Mouse (Mus musculus) neural tube, embryonic 12.5 days (tissue): ENCODE measurements around the gene Drd5. TPM values are rescaled to one million over a fixed set of nuclear protein-coding genes. Genes with fewer than 3 reads are reported as not detected.

Source experiments
- ATAC-seq: fragments of 200-750 bp; cut with Nextera tagmentation; 2 replicates; pipeline ENCODE4 v1.8.0; 2017; ENCODE audit warnings: low read depth, mild to moderate bottlenecking, moderate TSS enrichment, moderate library complexity; ENCODE audit not compliant: low FRiP score
- H3K27ac ChIP-seq: fragments of 300-500 bp; sonication (generic); 2 replicates; pipeline ENCODE4 v1.5.1; 2016
- H3K27me3 ChIP-seq: fragments of 300-500 bp; sonication (generic); replicated peaks from 2 replicates; pipeline ENCODE4 v1.6.1; 2016; ENCODE audit warnings: mild to moderate bottlenecking
- H3K36me3 ChIP-seq: fragments of 300-500 bp; sonication (generic); 2 replicates; pipeline ENCODE4 v1.6.1; 2016; ENCODE audit warnings: mild to moderate bottlenecking
- H3K4me1 ChIP-seq: fragments of 300-500 bp; sonication (generic); 2 replicates; pipeline ENCODE4 v1.6.1; 2016
- H3K4me2 ChIP-seq: fragments of 300-500 bp; sonication (generic); replicated peaks from 2 replicates; pipeline ENCODE4 v1.6.1; 2016; ENCODE audit warnings: mild to moderate bottlenecking
- H3K4me3 ChIP-seq: fragments of 300-500 bp; sonication (generic); 2 replicates; pipeline ENCODE4 v1.5.1; 2016
- H3K9ac ChIP-seq: fragments of 300-500 bp; sonication (generic); 2 replicates; pipeline ENCODE4 v1.6.1; 2016; ENCODE audit warnings: mild to moderate bottlenecking
- H3K9me3 ChIP-seq: fragments of 300-500 bp; sonication (generic); 2 replicates; pipeline ENCODE4 v1.6.1; 2016; ENCODE audit warnings: mild to moderate bottlenecking
- WGBS: fragments of 180-500 bp; shearing (Covaris S2); methylation state at CpG from one replicate; pipeline ENCODE4 v1.1.7; 2016; 5-methylcytosine and 5-hydroxymethylcytosine counted together
- polyA plus RNA-seq: library from polyadenylated mRNA; unstranded; fragments of >200 nt; fragmentation: Nextera tagmentation; extraction: Ambion mirVana; gene quantifications from 2 replicates; pipeline ENCODE4 v1.2.1, GENCODE M21; 2016

Gene Drd5
- polyA plus RNA-seq, result not detected in 2 replicates

GRCm38 (mm10) chr5:38318966-38319786 lies at the start of gene Drd5:
TSS of gene Drd5 (plus strand) at chr5:38319367.
- peaks cover 9% of the 10 kb centered on the region for H3K4me1 ChIP-seq
- peaks cover 37% of the 10 kb centered on the region for H3K27me3 ChIP-seq
- ATAC-seq, result peak; percentile 53
- WGBS, result 2% methylated on average over 67 of the region's 67 CpGs
- H3K4me3 ChIP-seq, result peak within 1 kb of the TSS; percentile 39
- no peaks in the 10 kb centered on the region for H3K36me3 ChIP-seq
- no peaks in the 10 kb centered on the region for H3K9me3 ChIP-seq
- H3K9ac ChIP-seq, result 0 out of 2 replicates have a peak within 1 kb of the TSS, but pooled peaks have one; percentile 21
- H3K27ac ChIP-seq, result no peak within 1 kb of the TSS
- peak within 1 kb of the TSS; percentile 82 for H3K4me2 ChIP-seq

DNA sequence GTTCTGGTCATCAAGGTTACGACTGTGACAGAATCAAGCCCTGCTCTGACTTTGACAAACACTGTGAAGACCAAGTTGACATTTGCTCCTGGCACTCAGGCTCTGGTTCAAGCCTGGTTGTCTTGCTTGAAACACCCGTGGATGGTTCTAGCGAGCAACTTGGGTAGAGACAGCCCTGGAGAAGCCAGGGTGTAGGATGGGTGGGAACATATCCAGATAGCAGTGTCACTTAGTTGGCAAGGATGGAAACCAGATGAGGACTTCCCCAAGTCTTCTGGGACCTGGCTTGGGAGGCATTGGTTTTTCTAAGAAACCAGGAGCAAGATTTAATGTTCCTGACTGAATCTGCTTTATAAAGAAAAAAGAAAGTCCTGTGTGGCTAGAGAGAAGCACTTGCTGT lies 48.2 kb upstream of the Drd5 start:
- H3K9ac ChIP-seq, result no peak overlapping the region
- 96% methylated on average over 3 of the region's 3 CpGs for WGBS
- ATAC-seq, result no peak

GRCm38 (mm10) chr5:38273831-38274230 lies 45.3 kb upstream of the Drd5 start:
- Histone ChIP-seq H3K27me3 (peaks cover 52% of the 10 kb centered on the region), H3K27ac (no peak overlapping the region), H3K9me3 (no peaks in the 10 kb centered on the region), H3K4me3 (no peak overlapping the region), H3K36me3 (peaks cover 19% of the 10 kb centered on the region), H3K4me2 (no peak overlapping the region), H3K4me1 (peaks cover 19% of the 10 kb centered on the region), H3K9ac (no peak overlapping the region)
- no peak for ATAC-seq
- WGBS, result 89% methylated on average over 4 of the region's 4 CpGs

More for the DNA sequence above, 48.2 kb upstream of the Drd5 start:
- H3K27ac ChIP-seq, result no peak overlapping the region
- H3K4me2 ChIP-seq, result no peak overlapping the region
- H3K9me3 ChIP-seq, result no peaks in the 10 kb centered on the region
- peaks cover 2% of the 10 kb centered on the region; the same call in 1 of the 2 replicates for H3K4me1 ChIP-seq
- H3K36me3 ChIP-seq, result peaks cover 42% of the 10 kb centered on the region
- peaks cover 25% of the 10 kb centered on the region for H3K27me3 ChIP-seq
- H3K4me3 ChIP-seq, result no peak overlapping the region

- H3K27me3 ChIP-seq, result peaks cover 70% of the 10 kb centered on the region
- no peak within 1 kb of the TSS for H3K27ac ChIP-seq
- H3K9ac ChIP-seq, result no peak within 1 kb of the TSS
- no peaks in the 10 kb centered on the region for H3K9me3 ChIP-seq
- peaks cover 19% of the 10 kb centered on the region for H3K4me1 ChIP-seq
- 6% methylated on average over 4 of the region's 4 CpGs for WGBS
- ATAC-seq, result no peak
- H3K36me3 ChIP-seq, result peaks cover 9% of the 10 kb centered on the region
- H3K4me2 ChIP-seq, result peak within 1 kb of the TSS; percentile 60
- 0 out of 2 replicates have a peak within 1 kb of the TSS, but pooled peaks have one; percentile 34 for H3K4me3 ChIP-seq
These were observed 43.4 kb upstream of the Drd5 start, which contains the start of gene Otop1 for GRCm38 (mm10) chr5:38275771-38276170. TSS of gene Otop1 (plus strand) at chr5:38275972.

GRCm38 (mm10) chr5:38276451-38276850 lies 42.7 kb upstream of the Drd5 start:
- no peaks in the 10 kb centered on the region for H3K9me3 ChIP-seq
- ATAC-seq, result no peak
- 2% methylated on average over 19 of the region's 19 CpGs for WGBS
- H3K27ac ChIP-seq, result no peak overlapping the region
- H3K4me1 ChIP-seq, result peaks cover 19% of the 10 kb centered on the region
- peaks cover 2% of the 10 kb centered on the region for H3K36me3 ChIP-seq
- H3K9ac ChIP-seq, result no peak overlapping the region
- H3K4me2 ChIP-seq, result peak overlapping the region; percentile 60
- no peak overlapping the region for H3K4me3 ChIP-seq
- H3K27me3 ChIP-seq, result peaks cover 71% of the 10 kb centered on the region

GRCm38 (mm10) chr5:38277098-38277866 lies 41.9 kb upstream of the Drd5 start:
- WGBS, result 1% methylated on average over 65 of the region's 65 CpGs
- Histone ChIP-seq H3K36me3 (no peaks in the 10 kb centered on the region), H3K27me3 (peaks cover 71% of the 10 kb centered on the region), H3K27ac (no peak overlapping the region), H3K9me3 (no peaks in the 10 kb centered on the region), H3K4me2 (peak overlapping the region; percentile 60), H3K9ac (no peak overlapping the region), H3K4me3 (peak overlapping the region; percentile 34), H3K4me1 (peaks cover 19% of the 10 kb centered on the region)
- ATAC-seq, result peak; percentile 52; the same call in 1 of the 2 replicates

DNA sequence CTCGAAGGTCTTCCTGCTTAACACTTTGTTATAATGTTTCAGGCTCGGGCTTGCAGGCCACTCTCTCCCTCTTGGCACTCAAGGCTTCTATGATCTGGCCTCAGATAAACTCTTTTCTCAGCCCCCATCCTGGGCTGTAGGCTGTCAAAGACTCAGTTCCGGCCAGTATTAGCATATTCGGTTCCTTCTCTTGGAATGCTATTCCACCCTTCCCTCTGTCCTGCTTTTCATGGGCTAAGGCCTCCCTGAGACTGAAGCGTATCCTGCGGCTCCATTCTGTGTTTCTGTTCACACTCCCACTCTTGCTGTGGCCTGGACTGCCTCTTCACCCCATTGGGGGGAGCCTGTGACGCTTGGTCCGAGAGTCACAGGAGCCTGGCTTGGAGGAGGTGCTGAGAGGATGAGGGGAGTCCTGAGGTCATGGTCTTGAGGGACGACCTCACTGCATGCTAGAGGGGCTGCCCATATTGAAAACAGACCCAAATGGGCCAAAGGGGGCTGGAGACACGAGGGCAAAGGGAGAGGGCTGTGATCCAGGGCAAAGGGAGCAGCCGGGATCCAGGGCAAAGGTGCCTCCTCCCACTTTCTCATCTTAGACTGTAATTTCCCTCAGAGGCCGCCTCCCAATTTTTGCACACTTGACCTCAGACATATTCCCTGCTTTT lies 41.1 kb upstream of the Drd5 start:
- no peak; the same call in 1 of the 2 replicates for ATAC-seq
- H3K9me3 ChIP-seq, result no peaks in the 10 kb centered on the region
- H3K27ac ChIP-seq, result no peak overlapping the region
- H3K4me1 ChIP-seq, result peaks cover 19% of the 10 kb centered on the region
- WGBS, result 18% methylated on average over 12 of the region's 12 CpGs
- H3K4me3 ChIP-seq, result peak overlapping the region; percentile 34; the same call in 1 of the 2 replicates
- no peak overlapping the region for H3K9ac ChIP-seq
- peak overlapping the region; percentile 60 for H3K4me2 ChIP-seq
- peaks cover 71% of the 10 kb centered on the region for H3K27me3 ChIP-seq
- no peaks in the 10 kb centered on the region for H3K36me3 ChIP-seq

GRCm38 (mm10) chr5:38280075-38280474 lies 39.1 kb upstream of the Drd5 start:
- H3K4me1 ChIP-seq, result peaks cover 19% of the 10 kb centered on the region
- H3K4me3 ChIP-seq, result no peak overlapping the region
- no peak for ATAC-seq
- no peak overlapping the region for H3K9ac ChIP-seq
- no peaks in the 10 kb centered on the region for H3K36me3 ChIP-seq
- no peak overlapping the region for H3K27ac ChIP-seq
- H3K4me2 ChIP-seq, result no peak overlapping the region
- peaks cover 54% of the 10 kb centered on the region for H3K27me3 ChIP-seq
- no peaks in the 10 kb centered on the region for H3K9me3 ChIP-seq
- 45% methylated on average over 1 of the region's 1 CpGs for WGBS

- no peak for ATAC-seq
- 80% methylated on average over 9 of the region's 9 CpGs for WGBS
- H3K9ac ChIP-seq, result no peak overlapping the region
These were observed 33.4 kb upstream of the Drd5 start for GRCm38 (mm10) chr5:38285724-38286123.

GRCm38 (mm10) chr5:38288476-38288875 lies 30.7 kb upstream of the Drd5 start:
- H3K9me3 ChIP-seq, result no peaks in the 10 kb centered on the region
- H3K27me3 ChIP-seq, result no peaks in the 10 kb centered on the region
- H3K27ac ChIP-seq, result no peak overlapping the region
- no peak overlapping the region for H3K9ac ChIP-seq
- H3K4me2 ChIP-seq, result no peak overlapping the region
- 92% methylated on average over 3 of the region's 3 CpGs for WGBS
- H3K4me1 ChIP-seq, result no peaks in the 10 kb centered on the region
- H3K36me3 ChIP-seq, result no peaks in the 10 kb centered on the region
- no peak overlapping the region for H3K4me3 ChIP-seq
- no peak for ATAC-seq

More at GRCm38 (mm10) chr5:38285724-38286123, 33.4 kb upstream of the Drd5 start:
- H3K4me1 ChIP-seq, result no peaks in the 10 kb centered on the region
- no peak overlapping the region for H3K4me3 ChIP-seq
- no peak overlapping the region for H3K27ac ChIP-seq
- H3K4me2 ChIP-seq, result no peak overlapping the region
- no peaks in the 10 kb centered on the region for H3K9me3 ChIP-seq
- peaks cover 2% of the 10 kb centered on the region; the same call in 1 of the 2 replicates for H3K27me3 ChIP-seq
- no peaks in the 10 kb centered on the region for H3K36me3 ChIP-seq

- no peak for ATAC-seq
- WGBS, result 88% methylated on average over 12 of the region's 12 CpGs
- no peak overlapping the region for H3K4me2 ChIP-seq
These were observed 17.3 kb upstream of the Drd5 start for GRCm38 (mm10) chr5:38301761-38302411.

More at GRCm38 (mm10) chr5:38301761-38302411, 17.3 kb upstream of the Drd5 start:
- H3K4me3 ChIP-seq, result no peak overlapping the region
- H3K36me3 ChIP-seq, result no peaks in the 10 kb centered on the region
- no peaks in the 10 kb centered on the region for H3K9me3 ChIP-seq
- no peak overlapping the region for H3K27ac ChIP-seq
- H3K27me3 ChIP-seq, result no peaks in the 10 kb centered on the region
- no peak overlapping the region for H3K9ac ChIP-seq
- H3K4me1 ChIP-seq, result no peaks in the 10 kb centered on the region
